Mouse (Mus musculus) midbrain, embryonic 14.5 days (tissue): ENCODE data around the gene Gstz1. TPM values are rescaled to one million over a fixed set of nuclear protein-coding genes. Genes with fewer than 3 reads are reported as not detected.

Source experiments
- ATAC-seq: fragments of 200-750 bp; cut with Nextera tagmentation; 2 replicates; pipeline ENCODE4 v1.8.0; 2017; ENCODE audit warnings: moderate number of reproducible peaks, moderate library complexity; ENCODE audit not compliant: low FRiP score, low TSS enrichment
- DNase-seq: peaks from one replicate; pipeline ENCODE4 v3.0.0-alpha.2; 2015
- H3K27ac ChIP-seq: fragments of 300-500 bp; sonication (generic); replicated peaks from 2 replicates; pipeline ENCODE4 v1.5.1; 2014; ENCODE audit warnings: mild to moderate bottlenecking, low read depth, low read length, moderate library complexity
- H3K27me3 ChIP-seq: fragments of 300-500 bp; sonication (generic); 2 replicates; pipeline ENCODE4 v1.6.1; 2014; ENCODE audit warnings: low read length, control low read depth, mixed read lengths; ENCODE audit not compliant: control insufficient read depth, insufficient read depth
- H3K36me3 ChIP-seq: fragments of 300-500 bp; sonication (generic); 2 replicates; pipeline ENCODE4 v1.6.1; 2014; ENCODE audit warnings: low read length, control low read depth; ENCODE audit not compliant: control insufficient read depth, insufficient read depth
- H3K4me1 ChIP-seq: fragments of 300-500 bp; sonication (generic); 2 replicates; pipeline ENCODE4 v1.6.1; 2014; ENCODE audit warnings: mild to moderate bottlenecking, antibody characterized with exemption, low read length, control low read depth; ENCODE audit not compliant: control insufficient read depth, insufficient read depth
- H3K4me2 ChIP-seq: fragments of 300-500 bp; sonication (generic); 2 replicates; pipeline ENCODE4 v1.6.1; 2014; ENCODE audit warnings: mild to moderate bottlenecking, low read length, moderate library complexity
- H3K4me3 ChIP-seq: fragments of 300-500 bp; sonication (generic); replicated peaks from 2 replicates; pipeline ENCODE4 v1.5.1; 2014; ENCODE audit warnings: low read depth, low read length
- H3K9ac ChIP-seq: fragments of 300-500 bp; sonication (generic); replicated peaks from 2 replicates; pipeline ENCODE4 v1.6.1; 2014; ENCODE audit warnings: mild to moderate bottlenecking, low read length, moderate library complexity
- H3K9me3 ChIP-seq: fragments of 300-500 bp; sonication (generic); 2 replicates; pipeline ENCODE4 v1.6.1; 2016; ENCODE audit warnings: low read length, control low read depth, mixed read lengths; ENCODE audit not compliant: control insufficient read depth
- WGBS: fragments of 180-500 bp; shearing (Covaris S2); extraction: QIAGEN DNeasy Blood & Tissue Kit; methylation state at CpG from one replicate; pipeline ENCODE4 v1.1.7; 2014; 5-methylcytosine and 5-hydroxymethylcytosine counted together
- polyA plus RNA-seq: library from polyadenylated mRNA; unstranded; fragments of >200 nt; fragmentation: Nextera tagmentation; extraction: Ambion mirVana; gene quantifications from 2 replicates; pipeline ENCODE4 v1.2.1, GENCODE M21; 2014

Gstz1 gene
- polyA plus RNA-seq, 1 experiment from 2014 or later = 29.9 TPM

DNA sequence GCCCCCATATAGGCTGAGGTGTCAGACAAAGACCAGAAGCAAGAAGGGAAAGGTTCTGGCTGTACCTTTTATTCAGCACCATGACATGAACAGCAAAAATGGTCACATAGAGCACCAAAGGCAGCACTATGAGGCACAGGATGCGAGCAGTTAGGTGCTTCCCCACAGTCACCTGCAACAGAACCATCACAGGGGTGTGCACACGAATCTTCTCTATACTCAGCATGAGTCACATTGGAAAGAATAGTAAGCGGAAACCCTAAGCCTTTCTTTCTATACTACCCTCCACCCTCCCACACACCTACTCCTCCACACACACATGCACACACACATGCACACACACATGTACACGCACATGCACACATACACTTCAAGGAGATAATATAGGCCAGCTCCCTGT is 16.7 kb upstream of the Gstz1 start:
- WGBS = 96% methylated on average over 4 of the region's 4 CpGs
- no peak overlapping the region for H3K4me3 ChIP-seq
- no peaks in the 10 kb centered on the region for H3K9me3 ChIP-seq
- no peak overlapping the region for H3K9ac ChIP-seq
- ATAC-seq = no peak
- no peak overlapping the region for H3K4me2 ChIP-seq
- no peak overlapping the region for H3K27ac ChIP-seq
- no peaks in the 10 kb centered on the region for H3K4me1 ChIP-seq
- H3K27me3 ChIP-seq = no peaks in the 10 kb centered on the region
- H3K36me3 ChIP-seq = peaks cover 47% of the 10 kb centered on the region; the same call in 1 of the 2 replicates
- no peak for DNase-seq

DNA sequence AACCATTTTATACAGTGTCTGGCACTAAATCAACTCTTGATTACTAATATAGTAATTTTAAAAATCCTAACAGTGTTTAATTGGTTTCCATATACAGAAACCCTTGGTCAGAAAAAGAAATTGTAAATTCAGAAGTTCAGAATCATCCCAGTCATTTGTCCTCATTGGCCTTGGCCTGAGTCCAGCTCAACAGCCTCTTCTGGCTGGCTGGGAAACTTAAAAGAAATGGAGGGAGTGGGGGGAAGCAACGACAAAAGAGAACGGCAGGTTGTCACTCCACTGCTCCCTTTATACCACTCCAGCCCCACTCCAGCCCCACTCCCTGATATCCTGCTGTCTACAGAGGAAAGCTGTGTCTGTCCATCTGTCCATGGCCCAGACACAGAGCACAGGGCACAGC is 15.8 kb upstream of the Gstz1 start:
- Histone ChIP-seq H3K4me1 (no peaks in the 10 kb centered on the region), H3K27ac (no peak overlapping the region), H3K9ac (no peak overlapping the region), H3K4me3 (no peak overlapping the region), H3K9me3 (no peaks in the 10 kb centered on the region), H3K36me3 (peaks cover 42% of the 10 kb centered on the region; the same call in 1 of the 2 replicates), H3K4me2 (no peak overlapping the region), H3K27me3 (no peaks in the 10 kb centered on the region)
- DNase-seq (peak; percentile 7), ATAC-seq (no peak)
- 58% methylated on average over 2 of the region's 2 CpGs for WGBS

DNA sequence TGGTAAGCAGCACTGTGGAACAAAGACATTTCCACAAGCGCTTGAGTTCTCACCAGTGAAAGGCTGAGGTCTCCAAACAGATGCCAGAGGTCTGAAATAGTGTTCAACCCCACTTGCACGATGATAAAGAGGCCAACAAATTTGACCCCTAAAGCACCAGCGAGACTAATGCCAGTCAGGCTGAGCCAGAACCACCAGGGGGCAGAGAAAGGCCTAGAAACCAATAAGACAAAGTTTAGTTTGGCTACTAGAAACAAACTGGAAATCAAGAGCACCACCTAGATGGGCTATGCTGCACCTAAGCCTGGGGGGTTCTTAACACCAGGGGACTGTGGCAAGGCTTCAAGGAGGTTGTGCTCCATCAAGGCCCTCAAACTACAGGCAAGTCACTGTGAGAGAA is 15.3 kb upstream of the Gstz1 start:
- H3K4me2 ChIP-seq = no peak overlapping the region
- DNase-seq (peak; percentile 65), ATAC-seq (no peak)
- no peaks in the 10 kb centered on the region for H3K27me3 ChIP-seq
- no peak overlapping the region for H3K4me3 ChIP-seq
- H3K9me3 ChIP-seq = no peaks in the 10 kb centered on the region
- H3K9ac ChIP-seq = no peak overlapping the region
- H3K4me1 ChIP-seq = no peaks in the 10 kb centered on the region
- no peak overlapping the region for H3K27ac ChIP-seq
- H3K36me3 ChIP-seq = peaks cover 42% of the 10 kb centered on the region; the same call in 1 of the 2 replicates
- 64% methylated on average over 3 of the region's 3 CpGs for WGBS

DNA sequence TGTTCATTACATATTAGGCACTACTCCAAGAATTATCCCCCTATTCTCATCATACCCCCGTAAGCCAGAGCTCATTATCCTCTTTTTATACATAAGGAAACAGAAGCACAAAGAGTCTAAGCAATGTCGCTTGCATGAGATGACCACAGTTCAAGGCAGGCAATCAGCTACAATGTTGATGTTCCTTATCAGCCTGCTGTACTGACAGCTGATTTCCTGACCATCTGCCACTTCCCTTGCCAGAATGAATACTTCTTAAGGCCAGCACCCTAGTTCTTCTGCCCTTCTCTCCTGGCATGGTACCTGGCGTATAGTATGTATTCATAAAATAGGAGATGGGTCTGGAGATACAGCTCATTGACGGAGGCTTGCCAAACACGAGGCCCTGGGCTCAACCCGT is 14.8 kb upstream of the Gstz1 start:
- Histone ChIP-seq H3K4me2 (no peak overlapping the region), H3K9me3 (no peaks in the 10 kb centered on the region), H3K27me3 (no peaks in the 10 kb centered on the region), H3K27ac (no peak overlapping the region), H3K4me3 (no peak overlapping the region), H3K9ac (no peak overlapping the region), H3K36me3 (peaks cover 36% of the 10 kb centered on the region; the same call in 1 of the 2 replicates), H3K4me1 (no peaks in the 10 kb centered on the region)
- DNase-seq = no peak
- no peak for ATAC-seq
- WGBS = 93% methylated on average over 6 of the region's 6 CpGs

DNA sequence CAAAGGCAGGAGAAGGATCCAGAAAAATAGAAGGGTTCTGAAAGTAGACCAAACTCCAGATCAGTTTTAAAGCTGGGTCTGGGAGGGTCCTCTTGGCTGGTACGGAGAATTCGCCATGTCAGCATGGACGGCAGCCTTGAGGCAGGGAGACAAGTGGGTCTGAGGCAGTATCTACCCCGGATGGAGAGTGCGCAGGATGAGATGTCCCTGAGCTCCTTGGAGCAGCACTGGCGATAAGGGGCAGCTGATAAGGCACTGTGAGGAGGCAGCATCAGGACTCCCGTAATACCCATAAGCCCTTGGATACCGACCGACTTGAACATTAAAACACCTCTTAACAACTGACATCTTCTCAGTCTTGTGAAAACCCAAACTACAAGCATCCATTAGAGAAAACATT is 14.2 kb upstream of the Gstz1 start:
- 0 out of 2 replicates have a peak, but pooled peaks cover 2% of the 10 kb centered on the region for H3K4me1 ChIP-seq
- 94% methylated on average over 9 of the region's 9 CpGs for WGBS
- H3K9me3 ChIP-seq = no peaks in the 10 kb centered on the region
- no peak overlapping the region for H3K4me3 ChIP-seq
- peaks cover 31% of the 10 kb centered on the region; the same call in 1 of the 2 replicates for H3K36me3 ChIP-seq
- H3K27me3 ChIP-seq = no peaks in the 10 kb centered on the region
- ATAC-seq (no peak), DNase-seq (no peak)
- H3K9ac ChIP-seq = no peak overlapping the region
- no peak overlapping the region for H3K27ac ChIP-seq
- H3K4me2 ChIP-seq = no peak overlapping the region

DNA sequence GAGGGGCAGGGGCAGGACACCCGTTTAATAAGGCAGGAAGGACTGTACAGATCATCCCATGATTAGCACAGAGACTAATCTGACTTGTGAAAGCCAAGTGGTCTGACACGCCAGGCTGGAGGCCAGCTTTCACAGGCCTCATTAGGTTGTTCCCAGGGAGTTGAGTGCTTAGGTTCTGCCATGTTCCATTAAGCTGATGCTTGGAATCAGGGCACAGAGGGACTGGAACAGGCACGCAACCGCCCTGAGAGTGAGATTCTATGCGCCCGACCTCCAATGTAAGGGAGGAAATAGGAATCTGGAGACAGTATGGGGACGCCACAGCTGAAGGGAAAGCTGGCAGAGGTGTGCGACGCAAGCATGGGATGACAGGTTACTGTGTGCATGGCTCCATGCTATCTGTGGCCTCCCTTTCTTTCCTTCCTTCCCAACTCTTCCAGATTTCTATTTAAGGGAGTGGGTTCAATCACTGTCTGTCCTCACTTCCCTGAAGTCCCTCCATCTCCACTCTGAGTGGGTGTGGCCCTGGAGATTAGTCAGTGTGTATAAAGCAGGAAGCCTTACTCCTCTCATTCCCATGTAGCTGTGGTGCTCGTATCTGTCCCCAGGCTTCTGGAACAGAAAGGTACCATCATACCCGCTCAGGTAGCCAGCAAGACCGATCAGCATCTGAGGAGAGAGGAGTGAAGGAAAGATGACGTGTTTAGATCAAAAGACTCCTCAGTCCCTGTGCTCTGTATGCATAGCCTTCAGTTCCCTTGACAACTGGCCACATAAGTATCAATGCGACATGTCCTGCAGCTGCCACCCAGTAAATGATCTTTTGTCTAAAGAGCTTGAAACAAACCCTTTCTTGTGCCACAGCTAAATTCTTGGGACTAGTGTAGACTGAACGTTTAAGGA is 9.3 kb upstream of the Gstz1 start:
- Histone ChIP-seq H3K9ac (no peak overlapping the region), H3K36me3 (peaks cover 13% of the 10 kb centered on the region; the same call in 1 of the 2 replicates), H3K4me1 (0 out of 2 replicates have a peak, but pooled peaks cover 3% of the 10 kb centered on the region), H3K27me3 (no peaks in the 10 kb centered on the region), H3K4me2 (no peak overlapping the region), H3K27ac (peak overlapping the region; percentile 39; the same call in 1 of the 2 replicates), H3K4me3 (no peak overlapping the region), H3K9me3 (no peaks in the 10 kb centered on the region)
- WGBS = 40% methylated on average over 15 of the region's 15 CpGs
- DNase-seq (peak; percentile 58), ATAC-seq (peak; percentile 70)

DNA sequence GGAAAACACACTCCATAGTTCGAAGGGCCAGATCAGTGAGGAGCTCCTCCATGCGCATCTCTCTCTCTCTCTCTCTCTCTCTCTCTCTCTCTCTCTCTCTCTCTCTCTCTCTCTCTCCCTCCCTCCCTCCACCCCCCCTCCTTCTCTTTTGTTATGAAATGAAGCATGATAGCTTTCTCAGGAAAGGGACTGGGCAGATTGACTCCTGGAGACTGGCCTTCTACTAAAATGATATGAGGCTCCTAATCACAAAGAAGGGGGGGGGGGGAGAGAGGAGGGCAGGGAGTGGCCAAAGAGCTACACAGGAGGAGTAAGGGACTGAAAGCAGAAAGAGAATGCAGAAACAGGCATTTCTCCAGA is 8.6 kb upstream of the Gstz1 start:
- 24% methylated on average over 2 of the region's 2 CpGs for WGBS
- ATAC-seq (no peak), DNase-seq (no peak)
- Histone ChIP-seq H3K9me3 (no peaks in the 10 kb centered on the region), H3K4me2 (no peak overlapping the region), H3K4me3 (no peak overlapping the region), H3K36me3 (peaks cover 7% of the 10 kb centered on the region; the same call in 1 of the 2 replicates), H3K27ac (peak overlapping the region; percentile 39; the same call in 1 of the 2 replicates), H3K9ac (no peak overlapping the region), H3K27me3 (no peaks in the 10 kb centered on the region), H3K4me1 (0 out of 2 replicates have a peak, but pooled peaks cover 3% of the 10 kb centered on the region)

DNA sequence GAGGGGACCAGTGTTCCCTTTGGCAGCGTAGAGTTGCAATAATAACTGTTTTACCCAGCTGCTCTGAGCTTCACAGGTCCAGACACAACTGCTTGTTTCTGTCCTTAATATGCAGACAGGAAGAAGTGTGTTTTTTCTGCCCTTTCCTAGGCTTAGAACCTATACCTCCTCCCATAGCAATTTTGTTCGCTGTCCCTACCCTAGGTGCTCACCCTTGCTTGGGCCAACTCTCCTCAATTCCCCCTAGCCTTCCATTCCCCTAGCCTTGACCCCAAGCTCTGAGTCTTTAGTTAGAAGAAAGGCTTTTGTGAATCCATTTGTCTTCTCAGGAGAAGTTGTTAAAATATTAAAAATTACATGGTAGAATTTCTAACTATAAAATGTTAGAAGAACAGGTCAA is 8.2 kb upstream of the Gstz1 start:
- DNase-seq (no peak), ATAC-seq (no peak)
- H3K9me3 ChIP-seq = no peaks in the 10 kb centered on the region
- peaks cover 5% of the 10 kb centered on the region; the same call in 1 of the 2 replicates for H3K36me3 ChIP-seq
- 0 out of 2 replicates have a peak, but pooled peaks cover 3% of the 10 kb centered on the region for H3K4me1 ChIP-seq
- no peak overlapping the region for H3K9ac ChIP-seq
- no peak overlapping the region for H3K4me3 ChIP-seq
- H3K4me2 ChIP-seq = no peak overlapping the region
- 44% methylated on average over 2 of the region's 2 CpGs for WGBS
- no peaks in the 10 kb centered on the region for H3K27me3 ChIP-seq
- H3K27ac ChIP-seq = 0 out of 2 replicates have a peak overlapping the region, but pooled peaks have one; percentile 49

DNA sequence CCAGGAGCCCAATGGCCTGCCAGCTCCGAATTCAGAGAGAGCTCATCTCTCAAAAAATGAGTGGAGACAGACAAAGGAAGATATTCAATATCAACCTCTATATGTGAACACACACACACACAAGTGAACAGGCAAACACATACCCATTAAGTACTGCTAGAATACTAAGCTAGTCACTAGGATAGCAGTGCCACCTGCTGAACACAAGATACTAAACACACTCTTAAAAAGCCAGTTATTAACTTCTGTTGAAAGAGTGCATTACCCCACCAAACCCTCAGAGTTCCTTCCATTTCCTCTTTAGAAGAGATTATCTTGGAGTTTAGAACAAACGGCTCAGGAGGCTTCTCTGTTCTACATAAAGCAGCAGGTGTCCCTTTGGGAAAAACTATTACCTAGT is 4.8 kb upstream of the Gstz1 start:
- Histone ChIP-seq H3K36me3 (no peaks in the 10 kb centered on the region), H3K4me1 (0 out of 2 replicates have a peak, but pooled peaks cover 8% of the 10 kb centered on the region), H3K9me3 (no peaks in the 10 kb centered on the region), H3K9ac (no peak overlapping the region), H3K4me2 (no peak overlapping the region), H3K27me3 (no peaks in the 10 kb centered on the region), H3K27ac (no peak overlapping the region), H3K4me3 (no peak overlapping the region)
- ATAC-seq = no peak
- 81% methylated on average over 2 of the region's 2 CpGs for WGBS
- DNase-seq = no peak
